Mouse (Mus musculus) testis, adult 2 months (tissue): ENCODE results near the gene Pgm3. TPM values are rescaled to one million over a fixed set of nuclear protein-coding genes. Genes with fewer than 3 reads are reported as not detected.
A peak's percentile ranks its signal among the peaks of the same experiment; 100 is the strongest.

Experiments used
- H3K27ac ChIP-seq: fragments of 200-500 bp; 2 replicates; pipeline ENCODE4 v1.5.1; 2012; ENCODE audit warnings: low read depth, low read length; ENCODE audit not compliant: control insufficient read depth, insufficient read depth
- H3K27me3 ChIP-seq: fragments of 200-500 bp; 2 replicates; pipeline ENCODE4 v1.6.1; 2012; ENCODE audit warnings: mild to moderate bottlenecking, low read length, moderate library complexity; ENCODE audit not compliant: control insufficient read depth, insufficient read depth
- H3K36me3 ChIP-seq: fragments of 200-500 bp; 2 replicates; pipeline ENCODE4 v1.6.1; 2012; ENCODE audit warnings: mild to moderate bottlenecking, low read length; ENCODE audit not compliant: control insufficient read depth, insufficient read depth
- H3K4me1 ChIP-seq: fragments of 200-500 bp; 2 replicates; pipeline ENCODE4 v1.6.1; 2012; ENCODE audit warnings: low read length; ENCODE audit not compliant: control insufficient read depth, insufficient read depth
- H3K4me3 ChIP-seq: fragments of 200-500 bp; 2 replicates; pipeline ENCODE4 v1.5.1; 2012; ENCODE audit warnings: low read depth, mild to moderate bottlenecking, low read length, moderate library complexity, mixed read lengths; ENCODE audit not compliant: control insufficient read depth
- CTCF ChIP-seq: fragments of 200-500 bp; IDR thresholded peaks from 2 replicates; pipeline ENCODE4 v1.5.1; 2012; ENCODE audit warnings: low read depth, mild to moderate bottlenecking, inconsistent platforms, low read length, moderate library complexity; ENCODE audit not compliant: control insufficient read depth, insufficient read depth, insufficient replicate concordance
- POLR2A ChIP-seq: fragments of 200-500 bp; IDR thresholded peaks from 2 replicates; pipeline ENCODE4 v1.6.1; 2012; ENCODE audit warnings: low read depth, mild to moderate bottlenecking, inconsistent platforms, low read length, moderate library complexity; ENCODE audit not compliant: control insufficient read depth
- polyA plus RNA-seq: library from polyadenylated mRNA; depleted of rRNA; stranded (reverse); fragments of >200 nt; gene quantifications from 2 replicates; pipeline ENCODE4 v1.2.3, GENCODE M21; 2012

The Pgm3 gene
- polyA plus RNA-seq, 1 experiment = 6.2 TPM

GRCm38 (mm10) chr9:86592676-86593668 is 21.3 kb upstream of the Pgm3 start:
- TF ChIP-seq POLR2A (no peak), CTCF (no peak)
- Histone ChIP-seq H3K27ac (no peak overlapping the region), H3K4me1 (no peaks in the 10 kb centered on the region), H3K4me3 (no peak overlapping the region), H3K27me3 (no peaks in the 10 kb centered on the region), H3K36me3 (peaks cover 2% of the 10 kb centered on the region)

- H3K4me1 ChIP-seq = no peaks in the 10 kb centered on the region
- H3K27ac ChIP-seq = no peak overlapping the region
- H3K27me3 ChIP-seq = no peaks in the 10 kb centered on the region
- no peak for TF ChIP-seq POLR2A
- H3K4me3 ChIP-seq = no peak overlapping the region
- H3K36me3 ChIP-seq = peaks cover 2% of the 10 kb centered on the region
Measured at GRCm38 (mm10) chr9:86587019-86587795, 15.6 kb upstream of the Pgm3 start.

GRCm38 (mm10) chr9:86583740-86584139 is 12.1 kb upstream of the Pgm3 start:
- no peaks in the 10 kb centered on the region; the same call in none of the 2 replicates for H3K36me3 ChIP-seq
- no peaks in the 10 kb centered on the region for H3K27me3 ChIP-seq
- no peak overlapping the region for H3K27ac ChIP-seq
- H3K4me3 ChIP-seq = no peak overlapping the region
- no peaks in the 10 kb centered on the region for H3K4me1 ChIP-seq
- TF ChIP-seq CTCF = peak; percentile 74; the same call in 1 of the 2 replicates
- TF ChIP-seq POLR2A = no peak

GRCm38 (mm10) chr9:86579657-86580056 is 8.0 kb upstream of the Pgm3 start:
- H3K4me1 ChIP-seq = no peaks in the 10 kb centered on the region
- H3K27ac ChIP-seq = no peak overlapping the region
- no peaks in the 10 kb centered on the region; the same call in 1 of the 2 replicates for H3K36me3 ChIP-seq
- H3K4me3 ChIP-seq = no peak overlapping the region
- no peaks in the 10 kb centered on the region for H3K27me3 ChIP-seq
- TF ChIP-seq CTCF = no peak
- no peak for TF ChIP-seq POLR2A

GRCm38 (mm10) chr9:86575178-86575577 is 3.5 kb upstream of the Pgm3 start:
- no peak overlapping the region for H3K4me3 ChIP-seq
- H3K27ac ChIP-seq = no peak overlapping the region
- no peaks in the 10 kb centered on the region for H3K27me3 ChIP-seq
- H3K4me1 ChIP-seq = peaks cover 5% of the 10 kb centered on the region
- no peaks in the 10 kb centered on the region; the same call in none of the 2 replicates for H3K36me3 ChIP-seq
- TF ChIP-seq CTCF (no peak), POLR2A (no peak)

- no peaks in the 10 kb centered on the region for H3K27me3 ChIP-seq
- H3K4me1 ChIP-seq = peaks cover 5% of the 10 kb centered on the region
- no peak overlapping the region for H3K4me3 ChIP-seq
- H3K36me3 ChIP-seq = no peaks in the 10 kb centered on the region; the same call in 1 of the 2 replicates
- no peak overlapping the region for H3K27ac ChIP-seq
- TF ChIP-seq CTCF (0 out of 2 replicates have a peak, but pooled peaks have one; percentile 5), POLR2A (no peak)
Measured at GRCm38 (mm10) chr9:86573616-86574303, 2.1 kb upstream of the Pgm3 start.
